Mouse (Mus musculus) heart, embryonic 13.5 days (tissue): ENCODE data around the gene Rps6kb1. TPM values are rescaled to one million over a fixed set of nuclear protein-coding genes. Genes with fewer than 3 reads are reported as not detected.

ENCODE experiments used
- ATAC-seq: fragments of 200-750 bp; cut with Nextera tagmentation; 2 replicates; pipeline ENCODE4 v1.8.0; 2017; ENCODE audit warnings: moderate TSS enrichment; ENCODE audit not compliant: insufficient number of reproducible peaks, low FRiP score, low TSS enrichment; ENCODE audit errors: extremely low read depth
- H3K27ac ChIP-seq: fragments of 300-500 bp; sonication (generic); replicated peaks from 2 replicates; pipeline ENCODE4 v1.5.1; 2015; ENCODE audit warnings: moderate library complexity, mild to moderate bottlenecking, inconsistent platforms
- H3K27me3 ChIP-seq: fragments of 300-500 bp; sonication (generic); replicated peaks from 2 replicates; pipeline ENCODE4 v1.6.1; 2015; ENCODE audit warnings: mild to moderate bottlenecking, inconsistent platforms
- H3K36me3 ChIP-seq: fragments of 300-500 bp; sonication (generic); 2 replicates; pipeline ENCODE4 v1.6.1; 2015; ENCODE audit warnings: mild to moderate bottlenecking, inconsistent platforms
- H3K4me1 ChIP-seq: fragments of 300-500 bp; sonication (generic); 2 replicates; pipeline ENCODE4 v1.6.1; 2015; ENCODE audit warnings: inconsistent platforms
- H3K4me2 ChIP-seq: fragments of 300-500 bp; sonication (generic); 2 replicates; pipeline ENCODE4 v1.6.1; 2015; ENCODE audit warnings: inconsistent platforms, mild to moderate bottlenecking, moderate library complexity
- H3K4me3 ChIP-seq: fragments of 300-500 bp; sonication (generic); 2 replicates; pipeline ENCODE4 v1.5.1; 2015; ENCODE audit warnings: moderate library complexity, mild to moderate bottlenecking, inconsistent platforms
- H3K9ac ChIP-seq: fragments of 300-500 bp; sonication (generic); 2 replicates; pipeline ENCODE4 v1.6.1; 2015; ENCODE audit warnings: inconsistent platforms, mild to moderate bottlenecking, moderate library complexity
- H3K9me3 ChIP-seq: fragments of 300-500 bp; sonication (generic); 2 replicates; pipeline ENCODE4 v1.6.1; 2016; ENCODE audit warnings: inconsistent platforms
- WGBS: fragments of 180-500 bp; shearing (Covaris S2); methylation state at CpG from one replicate; pipeline ENCODE4 v1.1.7; 2015; ENCODE audit warnings: mixed read lengths; 5-methylcytosine and 5-hydroxymethylcytosine counted together
- polyA plus RNA-seq: library from polyadenylated mRNA; unstranded; fragments of >200 nt; fragmentation: Nextera tagmentation; extraction: Ambion mirVana; gene quantifications from 2 replicates; pipeline ENCODE4 v1.2.1, GENCODE M21; 2015

Rps6kb1 gene
- 39.6 and 41.2 TPM in 2 replicates for polyA plus RNA-seq

DNA sequence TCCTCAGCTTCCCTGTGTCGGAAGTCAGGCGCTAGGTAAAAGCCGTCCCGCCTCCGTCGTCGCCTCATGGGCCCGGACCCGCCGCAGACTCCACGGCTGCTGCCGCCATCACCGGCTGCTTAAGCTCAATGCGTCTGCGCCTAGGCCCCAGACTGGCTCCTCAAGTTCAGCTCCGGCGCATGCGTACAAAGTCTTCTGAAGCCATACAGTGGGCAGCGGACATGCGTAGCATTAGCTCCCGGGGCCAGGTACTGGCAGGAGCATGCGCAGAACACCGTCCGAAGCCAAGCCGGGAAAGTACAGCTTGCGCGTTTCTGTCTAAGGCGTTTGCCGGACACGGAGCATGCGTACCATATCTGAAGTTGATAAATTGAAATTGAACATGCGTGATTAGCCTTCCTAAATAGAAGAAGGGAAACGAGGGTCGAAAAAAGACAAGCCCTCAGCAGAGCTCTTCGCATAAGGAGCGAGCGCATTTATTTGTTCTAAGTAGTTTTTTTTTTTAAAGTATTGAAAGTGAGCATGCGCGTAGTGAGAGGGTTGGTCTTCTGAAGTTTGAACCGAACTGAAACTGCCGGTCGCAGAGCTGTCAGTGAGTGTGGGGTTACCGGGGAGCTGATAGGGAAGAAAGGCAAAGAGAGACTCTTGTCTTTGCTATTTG, at the start of gene Rps6kb1, which contains the start of gene Tubd1:
Rps6kb1 (minus strand) TSS at position 167 of the 661 bp plus-strand sequence.
Tubd1 (plus strand) TSS at position 353 of the 661 bp plus-strand sequence.
- peak; percentile 94 for ATAC-seq
- Histone ChIP-seq H3K4me2 (peak within 1 kb of the TSS; percentile 85), H3K9me3 (no peaks in the 10 kb centered on the region), H3K9ac (peak within 1 kb of the TSS; percentile 99), H3K36me3 (peaks cover 17% of the 10 kb centered on the region), H3K27ac (peak within 1 kb of the TSS; percentile 91), H3K4me3 (peak within 1 kb of the TSS; percentile 97), H3K27me3 (no peaks in the 10 kb centered on the region), H3K4me1 (peaks cover 35% of the 10 kb centered on the region)
- WGBS, result under 1% methylated on average over 43 of the region's 43 CpGs

DNA sequence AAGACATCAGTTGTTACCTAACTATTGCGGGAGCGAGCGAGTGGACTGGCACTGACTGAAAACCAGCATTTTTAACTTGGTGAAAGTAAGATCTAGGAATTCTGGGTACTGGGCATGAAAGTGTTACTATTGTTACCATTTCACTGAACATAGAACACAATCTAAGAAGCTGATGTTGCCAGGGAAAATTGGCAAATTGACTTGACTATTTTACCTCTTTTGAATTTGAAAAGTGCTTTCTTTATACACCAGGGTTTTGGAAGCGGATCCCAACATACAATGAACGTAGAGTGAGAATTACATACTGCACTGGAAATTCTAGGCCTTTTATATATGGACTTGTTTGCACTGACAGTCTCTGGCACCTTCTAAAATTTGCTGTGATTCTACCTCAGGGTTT, 48.8 kb upstream of the Rps6kb1 start:
- H3K27ac ChIP-seq, result peak overlapping the region; percentile 73
- no peak overlapping the region for H3K4me3 ChIP-seq
- no peaks in the 10 kb centered on the region for H3K9me3 ChIP-seq
- ATAC-seq, result no peak
- H3K4me1 ChIP-seq, result peaks cover 35% of the 10 kb centered on the region
- no peak overlapping the region for H3K9ac ChIP-seq
- no peaks in the 10 kb centered on the region for H3K27me3 ChIP-seq
- WGBS, result 75% methylated on average over 5 of the region's 5 CpGs
- H3K4me2 ChIP-seq, result no peak overlapping the region
- no peaks in the 10 kb centered on the region for H3K36me3 ChIP-seq

DNA sequence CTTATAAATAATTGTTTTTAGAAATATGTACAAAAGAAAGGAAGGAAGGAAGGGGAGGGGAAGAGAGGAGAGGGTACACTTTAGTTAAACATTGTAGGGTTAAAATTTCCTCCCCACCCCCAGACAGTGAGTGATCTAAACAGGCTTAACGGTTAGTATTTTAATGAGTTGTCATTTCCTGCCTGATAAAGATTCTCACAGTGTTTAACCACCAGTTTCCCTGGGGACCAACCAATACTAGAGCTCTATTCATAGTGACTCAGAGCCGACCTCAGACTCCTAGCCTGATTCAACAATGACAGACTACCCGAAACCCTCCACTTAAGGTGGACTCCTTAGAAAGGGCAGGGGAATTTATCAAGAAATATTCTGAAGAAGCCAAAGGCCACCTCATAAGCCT, 48.4 kb upstream of the Rps6kb1 start:
- Histone ChIP-seq H3K36me3 (no peaks in the 10 kb centered on the region), H3K4me3 (no peak overlapping the region), H3K27ac (peak overlapping the region; percentile 74), H3K4me1 (peaks cover 39% of the 10 kb centered on the region), H3K4me2 (no peak overlapping the region), H3K9me3 (no peaks in the 10 kb centered on the region), H3K9ac (no peak overlapping the region), H3K27me3 (no peaks in the 10 kb centered on the region)
- WGBS, result 15% methylated on average over 3 of the region's 3 CpGs
- no peak for ATAC-seq

DNA sequence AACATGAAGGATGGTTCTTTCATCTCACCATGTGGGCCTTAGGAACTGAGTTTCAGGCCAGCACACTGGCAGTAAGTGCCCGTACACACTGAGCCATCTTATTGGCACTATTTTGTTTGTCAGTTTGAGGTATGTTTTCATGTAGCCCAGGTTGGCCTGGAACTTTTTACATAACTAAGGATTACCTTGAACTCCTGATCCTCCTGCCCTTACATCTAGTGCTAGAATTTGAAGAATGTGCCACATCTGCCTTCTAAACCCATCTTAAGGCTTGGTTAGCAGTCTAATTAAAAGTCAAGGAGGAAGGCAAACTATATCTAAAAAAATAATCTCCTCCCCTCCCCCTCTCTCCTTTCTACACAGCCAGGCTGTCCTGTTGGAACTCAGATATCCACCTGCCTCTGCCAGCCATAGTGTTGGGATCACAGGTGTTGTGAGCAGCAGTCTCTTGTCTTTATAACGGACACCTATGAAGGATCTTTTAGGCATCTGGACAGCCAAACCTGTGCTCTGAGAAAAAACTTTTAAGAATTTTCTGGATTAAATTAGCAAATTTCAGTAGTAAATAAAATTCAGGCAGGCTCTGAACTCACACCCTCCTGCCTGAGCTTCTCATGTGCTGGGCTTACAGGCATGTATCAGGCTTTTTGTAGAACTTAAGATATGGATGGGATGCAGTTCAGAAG, 47.5 kb upstream of the Rps6kb1 start:
- Histone ChIP-seq H3K27ac (peak overlapping the region; percentile 74), H3K4me3 (no peak overlapping the region), H3K27me3 (no peaks in the 10 kb centered on the region), H3K36me3 (no peaks in the 10 kb centered on the region), H3K4me2 (no peak overlapping the region), H3K9me3 (no peaks in the 10 kb centered on the region), H3K9ac (no peak overlapping the region), H3K4me1 (peaks cover 47% of the 10 kb centered on the region)
- no peak for ATAC-seq
- WGBS, result 82% methylated on average over 2 of the region's 2 CpGs

DNA sequence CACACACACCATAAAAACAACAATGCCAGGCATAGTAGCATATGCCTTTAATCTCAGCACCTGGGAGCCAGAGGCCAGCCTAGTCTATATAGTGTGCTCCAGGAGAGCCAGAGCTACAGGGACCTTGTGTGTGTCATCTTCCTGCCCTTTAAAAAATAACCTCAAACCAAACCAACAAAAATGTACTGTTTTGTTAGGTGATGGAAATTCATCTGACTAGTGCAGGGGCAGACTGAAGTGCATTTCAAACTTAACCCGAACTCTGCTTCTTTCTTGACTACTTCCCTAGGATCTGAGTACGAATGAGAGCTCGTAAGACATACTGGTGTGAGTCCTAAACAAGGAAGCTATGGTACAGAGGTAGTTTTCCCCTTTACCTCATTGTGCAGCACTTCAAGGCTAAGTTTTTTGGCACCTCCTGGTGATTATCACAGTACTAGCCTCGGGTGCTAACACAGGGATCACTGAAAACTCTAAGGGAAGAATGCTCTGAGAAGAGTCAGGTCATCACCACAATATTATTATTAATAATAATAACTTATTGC, 46.8 kb upstream of the Rps6kb1 start:
- Histone ChIP-seq H3K4me3 (no peak overlapping the region), H3K9me3 (no peaks in the 10 kb centered on the region), H3K4me1 (peaks cover 47% of the 10 kb centered on the region), H3K27ac (no peak overlapping the region), H3K27me3 (no peaks in the 10 kb centered on the region), H3K9ac (no peak overlapping the region), H3K36me3 (no peaks in the 10 kb centered on the region), H3K4me2 (no peak overlapping the region)
- 76% methylated on average over 4 of the region's 4 CpGs for WGBS
- ATAC-seq, result no peak

DNA sequence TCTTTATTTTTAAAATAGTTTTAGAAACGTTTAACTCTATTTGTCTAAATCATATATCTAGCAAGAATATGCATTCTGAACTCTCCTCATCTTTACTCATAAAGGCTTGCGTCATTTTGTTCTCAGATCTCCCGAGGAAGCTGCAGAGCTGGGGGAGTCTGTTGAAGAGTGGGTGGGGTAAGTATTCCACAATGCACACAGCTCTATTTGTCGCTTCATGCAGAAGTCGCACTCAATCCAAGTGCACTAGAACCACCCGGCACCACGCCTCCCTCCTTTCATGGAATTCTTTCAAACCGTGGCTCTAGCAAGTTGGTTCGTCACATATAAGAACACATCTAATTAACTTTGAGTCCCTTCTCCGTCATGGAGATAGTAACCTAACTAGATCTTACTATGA, 46.0 kb upstream of the Rps6kb1 start:
- Histone ChIP-seq H3K4me1 (peaks cover 44% of the 10 kb centered on the region), H3K9ac (no peak overlapping the region), H3K9me3 (no peaks in the 10 kb centered on the region), H3K4me3 (no peak overlapping the region), H3K36me3 (no peaks in the 10 kb centered on the region), H3K27me3 (no peaks in the 10 kb centered on the region), H3K27ac (no peak overlapping the region), H3K4me2 (no peak overlapping the region)
- ATAC-seq, result no peak
- WGBS, result 86% methylated on average over 10 of the region's 10 CpGs

DNA sequence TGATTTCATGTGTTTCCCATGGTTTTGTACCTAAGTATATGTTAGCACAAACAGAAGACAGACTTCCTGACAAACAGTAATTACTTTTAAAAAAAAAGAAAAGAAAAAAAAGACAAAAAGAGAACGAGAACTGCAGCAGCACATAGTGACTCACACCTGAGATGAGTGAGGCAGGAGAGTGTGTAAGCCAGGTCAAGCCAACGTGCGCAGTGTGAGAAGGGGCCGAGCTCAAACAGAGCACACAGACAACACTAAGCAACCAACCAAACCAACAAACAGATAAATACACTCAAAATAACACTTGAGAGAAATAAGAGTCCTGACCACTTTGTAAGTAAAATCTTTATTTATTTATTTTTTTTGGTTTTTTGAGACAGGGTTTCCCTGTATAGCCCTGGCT, 45.5 kb upstream of the Rps6kb1 start:
- Histone ChIP-seq H3K9me3 (no peaks in the 10 kb centered on the region), H3K36me3 (no peaks in the 10 kb centered on the region), H3K4me1 (peaks cover 48% of the 10 kb centered on the region), H3K27ac (no peak overlapping the region), H3K27me3 (no peaks in the 10 kb centered on the region), H3K9ac (no peak overlapping the region), H3K4me3 (no peak overlapping the region), H3K4me2 (no peak overlapping the region)
- WGBS, result 86% methylated on average over 4 of the region's 4 CpGs
- ATAC-seq, result no peak

DNA sequence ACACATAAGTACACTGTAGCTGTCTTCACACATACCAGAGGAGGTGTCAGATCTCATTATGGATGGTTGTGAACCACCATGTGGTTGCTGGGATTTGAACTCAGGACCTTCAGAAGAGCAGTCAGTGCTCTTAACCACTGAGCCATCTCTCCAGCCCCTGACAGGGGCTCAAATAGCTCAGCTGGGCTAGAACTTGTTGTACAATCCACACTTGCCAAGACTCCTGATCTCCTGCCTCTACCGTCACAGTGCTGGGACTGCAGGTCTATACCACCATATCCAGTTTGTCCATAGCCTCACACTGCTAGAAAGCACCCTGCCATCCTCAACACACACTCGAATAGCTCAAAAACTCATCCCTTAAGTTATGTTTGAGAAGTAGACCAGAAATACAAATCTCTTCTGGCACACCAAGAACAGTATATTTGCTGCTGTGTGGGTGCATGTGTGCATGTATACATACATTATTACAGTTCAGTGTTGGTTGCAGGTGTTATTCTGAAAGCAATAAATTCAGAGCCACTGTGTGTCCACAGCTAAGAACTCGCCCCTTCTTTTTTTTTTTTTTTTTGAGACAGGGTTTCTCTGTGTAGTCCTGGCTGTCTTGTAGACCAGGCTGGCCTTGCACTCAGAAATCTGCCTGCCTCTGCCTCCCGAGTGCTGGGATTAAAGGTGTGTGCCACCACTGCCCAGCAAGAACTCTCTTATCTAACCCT, 44.1 kb upstream of the Rps6kb1 start:
- H3K4me1 ChIP-seq, result peaks cover 53% of the 10 kb centered on the region
- no peak for ATAC-seq
- H3K9ac ChIP-seq, result no peak overlapping the region
- H3K27me3 ChIP-seq, result no peaks in the 10 kb centered on the region
- H3K4me2 ChIP-seq, result no peak overlapping the region
- 87% methylated on average over 4 of the region's 4 CpGs for WGBS
- no peak overlapping the region for H3K4me3 ChIP-seq
- H3K27ac ChIP-seq, result no peak overlapping the region
- H3K9me3 ChIP-seq, result no peaks in the 10 kb centered on the region
- H3K36me3 ChIP-seq, result peaks cover 3% of the 10 kb centered on the region; the same call in 1 of the 2 replicates

DNA sequence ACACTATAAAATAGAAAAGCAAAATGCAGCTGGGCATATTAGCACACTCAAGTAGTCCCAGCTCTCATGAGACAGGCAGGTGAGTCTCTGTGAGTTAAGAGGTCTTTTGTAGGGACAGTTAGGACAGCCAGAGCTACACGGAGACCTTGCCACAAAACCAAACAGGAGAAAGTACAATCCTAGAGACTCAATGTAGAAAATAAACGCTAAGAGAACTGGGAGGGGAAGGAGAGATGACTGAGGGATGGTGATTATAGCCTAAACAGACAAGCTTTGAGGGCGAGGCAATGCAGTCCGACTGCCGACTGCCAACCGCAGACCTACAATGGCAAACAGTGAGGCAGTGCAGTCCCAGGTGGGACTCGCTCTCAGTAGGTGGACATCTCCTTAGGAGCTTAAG, 43.2 kb upstream of the Rps6kb1 start:
- Histone ChIP-seq H3K27me3 (no peaks in the 10 kb centered on the region), H3K4me3 (peak overlapping the region; percentile 78), H3K9me3 (no peaks in the 10 kb centered on the region), H3K4me2 (peak overlapping the region; percentile 73), H3K9ac (peak overlapping the region; percentile 97), H3K4me1 (peaks cover 47% of the 10 kb centered on the region), H3K27ac (peak overlapping the region; percentile 97), H3K36me3 (peaks cover 6% of the 10 kb centered on the region; the same call in 1 of the 2 replicates)
- no peak for ATAC-seq
- 26% methylated on average over 7 of the region's 7 CpGs for WGBS

DNA sequence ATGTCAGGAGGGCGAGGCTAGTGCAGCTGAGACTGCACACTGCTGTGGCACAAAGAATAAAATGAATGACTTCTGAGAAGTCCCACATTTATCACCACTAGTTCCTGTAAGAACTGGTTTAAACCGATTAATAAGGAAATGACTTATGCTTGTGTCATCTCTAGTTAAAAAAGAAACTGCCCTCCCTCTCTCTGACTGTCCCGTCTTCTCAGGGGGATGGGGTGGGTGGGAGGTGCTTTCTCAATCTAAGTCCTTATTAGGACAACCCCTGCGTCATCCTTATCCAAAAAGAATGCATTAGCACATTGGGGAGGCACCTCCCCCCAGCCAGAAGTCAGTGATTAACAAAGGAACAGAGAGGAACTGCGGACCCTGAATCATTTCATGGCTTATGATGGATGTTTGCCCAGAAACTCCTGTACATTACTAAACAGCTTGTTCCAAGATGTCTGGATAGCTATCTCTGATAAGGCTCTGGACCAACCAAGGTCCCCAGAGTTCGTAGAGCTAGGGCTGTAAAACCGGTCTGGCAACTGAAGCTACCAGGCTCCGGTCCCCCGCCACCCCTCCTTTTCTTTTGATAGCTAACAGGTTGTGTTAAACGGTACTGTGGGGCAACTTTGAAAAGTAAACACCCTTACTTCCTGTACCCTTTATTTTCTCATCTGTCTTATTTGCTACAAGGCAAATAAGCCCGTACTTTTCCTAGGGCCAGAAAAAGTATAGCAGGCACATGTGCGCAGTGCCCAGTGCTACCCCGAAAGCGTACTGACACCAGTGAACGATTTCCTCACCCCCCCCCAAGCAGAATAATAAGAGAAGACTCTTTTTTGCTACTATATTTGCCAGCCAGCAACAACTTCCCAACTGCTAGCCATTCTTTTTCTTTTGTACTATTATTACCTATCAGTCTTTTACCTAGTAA, 42.5 kb upstream of the Rps6kb1 start:
- H3K27me3 ChIP-seq, result no peaks in the 10 kb centered on the region
- H3K9ac ChIP-seq, result peak overlapping the region; percentile 97
- peak overlapping the region; percentile 78 for H3K4me3 ChIP-seq
- H3K4me2 ChIP-seq, result peak overlapping the region; percentile 73
- peak; percentile 75; the same call in 1 of the 2 replicates for ATAC-seq
- peaks cover 8% of the 10 kb centered on the region; the same call in 1 of the 2 replicates for H3K36me3 ChIP-seq
- peaks cover 46% of the 10 kb centered on the region for H3K4me1 ChIP-seq
- H3K27ac ChIP-seq, result peak overlapping the region; percentile 97
- WGBS, result 4% methylated on average over 15 of the region's 15 CpGs
- H3K9me3 ChIP-seq, result no peaks in the 10 kb centered on the region
